Mouse (Mus musculus) cortical plate, adult 2 months (tissue): ENCODE results near the gene Mapk8.

ENCODE experiments used
- CTCF ChIP-seq: fragments of 200-500 bp; IDR thresholded peaks from 2 replicates; pipeline ENCODE4 v1.5.1; 2011; ENCODE audit warnings: mild to moderate bottlenecking, control low read depth, low read length; ENCODE audit not compliant: insufficient read depth; ENCODE audit errors: extremely low read depth
- POLR2A ChIP-seq: fragments of 200-500 bp; IDR thresholded peaks from 2 replicates; pipeline ENCODE4 v1.6.1; 2011; ENCODE audit warnings: mild to moderate bottlenecking, low read length, control low read depth; ENCODE audit not compliant: insufficient read depth; ENCODE audit errors: extremely low read depth

- TF ChIP-seq POLR2A (no peak), CTCF (no peak)
Observed at GRCm38 (mm10) chr14:33487805-33488550, 41.0 kb upstream of the Mapk8 start.
